Mouse (Mus musculus): ENCODE data around the gene Irx6. TPM values are rescaled to one million over a fixed set of nuclear protein-coding genes. Genes with fewer than 3 reads are reported as not detected.

Irx6 gene
- polyA plus RNA-seq, 3 experiments from 2014 or later = not detected

DNA sequence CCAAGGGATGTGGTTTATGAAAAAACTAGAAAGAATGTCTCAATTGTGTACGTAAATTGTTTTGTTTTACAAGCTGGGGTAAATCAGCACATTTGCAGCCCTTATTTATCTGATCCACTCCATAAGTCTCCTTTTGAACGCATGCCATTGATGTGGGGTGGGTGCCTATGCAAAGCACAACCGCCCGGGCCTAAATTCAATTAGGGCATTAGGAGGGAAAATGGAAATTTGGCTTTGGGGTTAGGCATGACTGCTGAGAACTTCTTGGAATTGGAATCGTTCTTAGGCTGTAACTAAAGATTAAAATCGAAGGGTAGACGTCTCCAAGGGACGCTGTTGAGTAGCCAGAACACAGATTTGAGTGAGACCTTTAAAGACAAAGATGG, 47.8 kb downstream of the Irx6 start:
- no peak for ATAC-seq

- no peak for ATAC-seq
Measured at GRCm38 (mm10) chr8:92723320-92723719, 49.2 kb downstream of the Irx6 start.

DNA sequence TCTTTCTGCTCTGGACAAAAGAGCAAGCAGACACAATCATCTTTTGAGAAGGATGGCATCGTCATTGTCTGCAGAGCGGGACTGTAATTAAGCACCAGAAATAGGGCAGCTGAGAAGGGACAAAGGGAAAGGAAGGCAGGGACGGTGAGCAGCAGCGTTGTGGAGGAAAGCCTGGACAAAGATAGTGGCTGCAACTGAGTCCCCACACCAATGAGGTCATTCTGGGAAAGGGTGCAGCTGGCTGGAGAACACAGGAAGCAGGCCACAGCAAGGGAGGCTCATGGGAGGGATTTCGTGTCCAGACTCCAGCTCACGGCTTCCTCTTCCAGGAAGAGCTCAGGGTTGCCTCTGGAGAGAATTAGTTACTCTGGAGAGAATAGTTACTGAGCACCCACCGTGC, 49.9 kb downstream of the Irx6 start:
- no peak for ATAC-seq

DNA sequence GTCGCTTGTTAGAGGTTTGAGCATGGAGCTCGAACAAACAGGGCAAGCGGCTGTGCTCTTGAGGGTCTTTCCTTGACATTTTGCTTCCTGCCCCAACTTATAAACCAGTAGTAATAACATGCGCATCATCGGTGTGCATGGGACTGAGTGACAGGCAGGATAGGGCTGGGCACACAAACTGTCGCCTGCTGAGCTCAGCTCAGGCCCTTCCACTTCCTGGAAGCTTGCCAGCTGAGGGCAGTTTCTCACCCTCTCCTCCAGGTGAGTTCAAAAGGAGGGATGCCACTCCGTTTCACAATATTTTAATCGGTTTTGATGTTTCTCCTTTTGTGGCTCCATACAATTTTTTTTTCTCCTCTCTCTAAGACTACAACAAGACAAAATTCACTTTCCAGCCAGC, 50.3 kb downstream of the Irx6 start:
- ATAC-seq = no peak

Other genes with a start within 250 kb of the Irx6 start
- gene Mmp2, start 153.0 kb downstream of the Irx6 start, polyA plus RNA-seq (2017; shearing (Covaris generic)) = not detected
- under 1 TPM in 2 of 3 experiments, not detected in 1; 0.21 to 0.26 TPM for gene Lpcat2, start 181.1 kb downstream of the Irx6 start, polyA plus RNA-seq (2017; shearing (Covaris generic))
- gene Capns2, start 227.1 kb downstream of the Irx6 start, polyA plus RNA-seq (2017; shearing (Covaris generic)) = not detected